Mouse (Mus musculus) testis, adult 2 months (tissue): Measurements from ENCODE around the gene Tns4. TPM values are rescaled to one million over a fixed set of nuclear protein-coding genes. Genes with fewer than 3 reads are reported as not detected.
A peak's percentile ranks its signal among the peaks of the same experiment; 100 is the strongest.

ENCODE experiments used
- H3K27ac ChIP-seq: fragments of 200-500 bp; 2 replicates; pipeline ENCODE4 v1.5.1; 2012; ENCODE audit warnings: low read depth, low read length; ENCODE audit not compliant: control insufficient read depth, insufficient read depth
- H3K27me3 ChIP-seq: fragments of 200-500 bp; 2 replicates; pipeline ENCODE4 v1.6.1; 2012; ENCODE audit warnings: mild to moderate bottlenecking, low read length, moderate library complexity; ENCODE audit not compliant: control insufficient read depth, insufficient read depth
- H3K36me3 ChIP-seq: fragments of 200-500 bp; 2 replicates; pipeline ENCODE4 v1.6.1; 2012; ENCODE audit warnings: mild to moderate bottlenecking, low read length; ENCODE audit not compliant: control insufficient read depth, insufficient read depth
- H3K4me1 ChIP-seq: fragments of 200-500 bp; 2 replicates; pipeline ENCODE4 v1.6.1; 2012; ENCODE audit warnings: low read length; ENCODE audit not compliant: control insufficient read depth, insufficient read depth
- H3K4me3 ChIP-seq: fragments of 200-500 bp; 2 replicates; pipeline ENCODE4 v1.5.1; 2012; ENCODE audit warnings: low read depth, mild to moderate bottlenecking, low read length, moderate library complexity, mixed read lengths; ENCODE audit not compliant: control insufficient read depth
- CTCF ChIP-seq: fragments of 200-500 bp; IDR thresholded peaks from 2 replicates; pipeline ENCODE4 v1.5.1; 2012; ENCODE audit warnings: low read depth, mild to moderate bottlenecking, inconsistent platforms, low read length, moderate library complexity; ENCODE audit not compliant: control insufficient read depth, insufficient read depth, insufficient replicate concordance
- POLR2A ChIP-seq: fragments of 200-500 bp; IDR thresholded peaks from 2 replicates; pipeline ENCODE4 v1.6.1; 2012; ENCODE audit warnings: low read depth, mild to moderate bottlenecking, inconsistent platforms, low read length, moderate library complexity; ENCODE audit not compliant: control insufficient read depth
- polyA plus RNA-seq: library from polyadenylated mRNA; depleted of rRNA; stranded (reverse); fragments of >200 nt; gene quantifications from 2 replicates; pipeline ENCODE4 v1.2.3, GENCODE M21; 2012

The Tns4 gene
- polyA plus RNA-seq, 1 experiment: 2.0 TPM

DNA sequence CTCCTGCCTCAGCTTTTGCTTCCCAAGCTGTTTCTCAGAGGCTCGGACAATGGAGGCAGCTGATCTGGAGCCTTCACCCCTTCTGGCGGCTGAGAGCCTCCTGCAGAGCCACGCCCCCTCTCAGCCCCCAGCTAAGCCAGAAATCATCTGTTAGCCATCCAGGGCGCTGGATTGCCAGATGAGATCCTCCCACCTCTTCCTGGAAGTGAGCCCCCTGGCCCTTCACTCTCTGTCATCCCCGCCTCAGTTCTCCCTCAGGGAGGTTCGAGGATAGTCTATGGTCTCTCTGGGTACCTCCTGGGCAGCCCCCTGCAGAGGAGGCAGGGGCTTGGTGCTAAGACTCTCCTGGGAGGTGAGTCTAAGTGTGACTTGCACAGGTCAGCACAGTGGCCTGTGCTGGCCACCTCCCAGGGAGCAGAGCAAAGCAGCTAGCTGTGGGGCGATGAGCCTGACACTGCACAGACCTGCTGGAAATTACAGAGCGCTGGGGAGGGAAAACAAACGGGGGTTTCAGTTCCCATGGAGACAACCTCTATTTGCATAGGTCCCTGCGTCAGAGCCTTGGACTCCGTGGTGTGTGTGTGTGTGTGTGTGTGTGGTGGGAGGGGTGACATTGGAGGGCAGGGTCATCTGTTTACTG, 43.1 kb upstream of the Tns4 start:
- no peaks in the 10 kb centered on the region for H3K36me3 ChIP-seq
- H3K4me3 ChIP-seq: no peak overlapping the region; the same call in 1 of the 2 replicates
- peaks cover 15% of the 10 kb centered on the region for H3K4me1 ChIP-seq
- H3K27ac ChIP-seq: peak overlapping the region; percentile 36
- H3K27me3 ChIP-seq: no peaks in the 10 kb centered on the region
- no peak for TF ChIP-seq POLR2A
- TF ChIP-seq CTCF: no peak

DNA sequence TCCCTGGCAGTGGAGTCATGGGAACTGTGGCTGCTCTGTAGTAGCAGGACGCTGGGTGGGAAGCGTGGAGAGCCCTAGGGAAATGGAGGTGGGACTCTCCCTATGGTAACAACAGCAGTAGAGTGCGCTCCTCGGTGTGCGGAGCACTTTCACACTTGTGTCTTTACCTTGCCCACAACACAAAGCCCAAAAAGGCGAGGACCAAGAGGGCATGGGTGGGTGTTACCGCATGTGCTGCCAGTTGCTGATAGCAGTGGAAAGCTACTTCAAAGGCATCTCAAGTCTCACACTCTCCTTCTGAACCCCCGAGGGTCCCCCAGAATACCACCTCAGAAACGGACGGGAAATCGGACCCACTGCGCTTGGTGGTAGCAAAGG, 42.3 kb upstream of the Tns4 start:
- Histone ChIP-seq H3K27ac (no peak overlapping the region), H3K4me1 (peaks cover 17% of the 10 kb centered on the region), H3K4me3 (no peak overlapping the region), H3K27me3 (no peaks in the 10 kb centered on the region), H3K36me3 (no peaks in the 10 kb centered on the region)
- no peak for TF ChIP-seq POLR2A
- no peak for TF ChIP-seq CTCF

DNA sequence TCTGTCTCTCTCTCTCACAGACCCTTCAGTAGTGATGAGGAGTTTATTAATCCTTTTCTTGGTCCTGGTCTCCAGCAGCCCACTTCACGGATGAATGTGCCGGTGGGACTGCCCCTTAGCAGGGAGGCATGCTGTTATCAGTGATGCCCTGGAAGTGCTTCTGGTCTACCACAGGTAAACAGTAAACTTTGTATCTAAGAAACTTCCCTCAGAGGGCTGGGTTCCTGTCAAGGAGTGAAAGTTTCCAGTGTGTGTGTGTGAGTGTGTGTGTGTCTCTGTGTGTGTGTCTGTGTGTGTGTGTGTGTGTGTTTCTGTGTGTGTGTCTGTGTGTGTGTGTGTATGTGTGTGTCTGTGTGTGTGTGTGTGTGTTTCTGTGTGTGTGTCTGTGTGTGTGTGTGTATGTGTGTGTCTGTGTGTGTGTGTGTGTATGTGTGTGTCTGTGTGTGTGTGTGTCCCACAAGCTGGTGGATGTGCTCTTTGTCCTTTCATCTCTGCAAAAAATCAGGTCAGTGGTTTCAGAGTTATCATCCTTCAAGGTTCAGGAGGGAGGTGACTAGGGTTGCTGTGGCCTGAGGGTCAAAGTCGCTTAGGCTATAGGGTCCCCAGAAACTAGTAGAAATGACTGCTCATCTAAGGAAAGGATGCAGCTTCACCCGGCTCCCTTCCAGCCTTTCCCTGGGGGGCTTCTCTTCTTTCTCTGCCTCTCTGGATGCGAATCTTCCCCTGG, 41.8 kb upstream of the Tns4 start:
- TF ChIP-seq CTCF (no peak), POLR2A (no peak)
- no peak overlapping the region for H3K27ac ChIP-seq
- no peak overlapping the region for H3K4me3 ChIP-seq
- H3K4me1 ChIP-seq: peaks cover 17% of the 10 kb centered on the region
- no peaks in the 10 kb centered on the region for H3K27me3 ChIP-seq
- no peaks in the 10 kb centered on the region for H3K36me3 ChIP-seq

DNA sequence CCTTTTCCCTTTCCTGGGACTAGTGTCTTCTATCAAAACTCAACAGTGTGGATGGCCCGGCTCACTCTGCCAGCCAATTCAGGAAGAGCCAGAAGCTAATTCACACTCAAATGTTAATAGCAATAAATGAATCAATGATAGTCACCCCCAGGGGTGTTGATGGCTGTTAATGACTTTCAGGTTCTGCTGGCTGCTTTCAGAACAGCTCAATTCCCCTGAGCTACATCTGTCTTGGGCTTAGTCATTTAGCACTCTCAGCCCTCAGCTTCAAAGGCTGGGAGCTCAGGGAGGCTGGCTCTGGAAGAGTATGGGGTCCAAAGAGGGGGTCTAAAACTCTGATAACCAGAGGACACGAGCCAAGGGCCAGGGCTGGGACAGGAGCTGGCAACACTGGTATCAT, 40.2 kb upstream of the Tns4 start:
- Histone ChIP-seq H3K36me3 (no peaks in the 10 kb centered on the region), H3K27me3 (no peaks in the 10 kb centered on the region), H3K4me3 (no peak overlapping the region), H3K27ac (no peak overlapping the region), H3K4me1 (peaks cover 17% of the 10 kb centered on the region)
- TF ChIP-seq POLR2A (no peak), CTCF (no peak)

DNA sequence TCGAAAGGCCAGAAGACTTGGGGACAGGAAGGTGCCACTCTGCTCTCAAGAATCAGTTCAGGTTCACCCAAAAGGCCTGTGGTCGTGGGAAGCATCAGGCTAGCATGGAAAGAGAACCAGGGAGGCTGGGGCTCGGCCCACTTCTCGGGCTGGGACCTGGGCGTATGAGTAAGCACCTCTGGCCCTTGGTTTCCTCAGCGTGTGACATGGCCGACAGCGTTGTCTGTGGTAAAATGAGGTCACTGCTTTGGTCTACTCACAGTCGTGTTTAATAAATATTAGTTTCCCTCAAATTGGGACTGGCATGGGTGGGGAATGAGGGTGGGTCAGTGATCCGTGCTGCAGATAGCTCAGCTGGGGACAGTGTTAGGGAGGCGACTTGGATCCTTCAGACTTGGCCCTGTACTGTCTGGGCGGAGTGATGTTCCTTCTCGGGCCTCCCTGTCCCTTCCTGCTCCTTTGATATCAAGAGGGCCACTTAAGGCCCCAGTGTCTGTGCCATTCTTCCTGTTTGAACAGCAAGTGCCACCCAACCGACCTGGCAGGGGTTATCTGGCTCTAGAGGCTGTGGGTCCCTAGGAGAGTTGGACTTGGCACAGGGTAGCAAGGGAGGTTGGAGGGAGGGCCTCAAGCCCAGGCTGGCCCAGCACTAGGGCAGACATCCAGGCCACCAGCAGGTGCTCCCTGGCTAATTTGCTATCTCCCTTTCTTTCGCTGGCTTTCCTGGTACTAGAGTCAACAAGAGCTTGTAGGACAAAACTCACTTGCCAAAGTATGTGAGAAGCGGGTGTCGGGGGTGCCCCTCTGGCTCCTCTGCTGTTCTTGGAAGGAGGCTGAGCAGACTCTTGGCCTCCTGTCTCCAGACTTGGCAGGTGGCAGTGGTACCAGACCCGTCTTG, 38.9 kb upstream of the Tns4 start:
- Histone ChIP-seq H3K36me3 (no peaks in the 10 kb centered on the region), H3K4me1 (peaks cover 17% of the 10 kb centered on the region), H3K4me3 (no peak overlapping the region), H3K27ac (no peak overlapping the region), H3K27me3 (no peaks in the 10 kb centered on the region)
- TF ChIP-seq CTCF: no peak
- no peak for TF ChIP-seq POLR2A

DNA sequence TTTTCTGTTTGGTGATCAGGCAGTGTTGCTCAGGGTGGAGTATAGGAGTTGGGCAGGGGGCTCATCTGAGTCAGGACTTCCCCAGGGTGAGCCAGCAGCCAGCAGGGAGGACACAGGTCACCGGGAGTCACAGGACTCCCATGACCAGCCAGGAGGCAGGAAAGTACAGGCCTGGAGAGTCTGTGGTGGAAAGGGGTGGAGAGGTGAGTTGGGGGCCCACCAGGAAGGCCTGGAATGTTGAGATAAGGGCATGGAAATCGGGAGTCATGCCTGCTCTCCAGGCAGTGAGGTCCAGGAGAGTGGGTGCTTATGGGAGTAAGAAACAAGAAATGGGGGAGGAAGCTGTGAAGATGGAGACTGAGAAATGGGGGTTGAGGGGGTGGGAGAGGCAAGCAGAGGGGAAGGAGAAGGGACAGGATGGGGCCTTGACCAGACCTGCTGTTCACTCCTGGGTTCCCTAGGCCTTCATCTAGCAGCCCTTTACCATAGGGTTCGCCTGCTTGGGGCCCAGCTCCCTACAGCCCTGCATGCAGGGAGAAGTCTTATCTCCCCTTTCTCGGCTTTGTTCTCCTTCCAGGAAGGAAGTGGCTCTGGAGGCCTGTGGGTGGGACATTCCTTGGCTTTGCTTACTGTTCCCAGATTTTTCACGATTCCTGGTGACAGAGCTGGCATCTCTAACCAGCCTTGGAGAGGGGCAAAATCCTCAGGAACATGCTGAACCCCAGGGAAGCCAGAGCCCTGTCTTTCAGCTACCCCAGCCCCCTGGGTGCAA, 37.6 kb upstream of the Tns4 start:
- H3K36me3 ChIP-seq: no peaks in the 10 kb centered on the region
- TF ChIP-seq POLR2A (no peak), CTCF (no peak)
- H3K4me3 ChIP-seq: no peak overlapping the region
- peak overlapping the region; percentile 65 for H3K27ac ChIP-seq
- H3K4me1 ChIP-seq: peaks cover 8% of the 10 kb centered on the region
- no peaks in the 10 kb centered on the region for H3K27me3 ChIP-seq
